Mouse (Mus musculus) adrenal gland, postnatal 25 days (tissue): ENCODE data around the gene Tomm20. TPM values are rescaled to one million over a fixed set of nuclear protein-coding genes. Genes with fewer than 3 reads are reported as not detected.
A peak's percentile ranks its signal among the peaks of the same experiment; 100 is the strongest.

Source experiments
- DNase-seq: peaks from one replicate; pipeline ENCODE4 v3.0.0; 2021; ENCODE audit warnings: mixed read lengths
- total RNA-seq: library from RNA; stranded (reverse); gene quantifications from 2 replicates; pipeline ENCODE4 v1.2.3, GENCODE M21; 2021

The Tomm20 gene
- total RNA-seq, 1 experiment from 2014 or later, result 162 TPM

GRCm38 (mm10) chr8:126961516-126961915 lies 15.9 kb upstream of the Tomm20 start:
- DNase-seq, result no peak

- no peak for DNase-seq
Observed at GRCm38 (mm10) chr8:126951900-126952636, 6.4 kb upstream of the Tomm20 start.

- DNase-seq, result no peak
Observed at GRCm38 (mm10) chr8:126949527-126949926, 3.9 kb upstream of the Tomm20 start.

GRCm38 (mm10) chr8:126946444-126946843 lies 800 bp upstream of the Tomm20 start:
- no peak for DNase-seq

- peak; percentile 30 for DNase-seq
Observed at GRCm38 (mm10) chr8:126944781-126945691, 608 bp downstream of the Tomm20 start.

GRCm38 (mm10) chr8:126943565-126943964 lies 2.1 kb downstream of the Tomm20 start:
- DNase-seq, result no peak

- no peak for DNase-seq
Observed at GRCm38 (mm10) chr8:126937337-126937736, 8.3 kb downstream of the Tomm20 start.

GRCm38 (mm10) chr8:126935932-126936331 lies 9.7 kb downstream of the Tomm20 start:
- DNase-seq, result no peak

- no peak for DNase-seq
Observed at GRCm38 (mm10) chr8:126935387-126935786, 10.3 kb downstream of the Tomm20 start.

GRCm38 (mm10) chr8:126932656-126933055 lies 13.0 kb downstream of the Tomm20 start:
- DNase-seq, result no peak

GRCm38 (mm10) chr8:126932249-126932648 lies 13.4 kb downstream of the Tomm20 start:
- no peak for DNase-seq

- no peak for DNase-seq
Observed at GRCm38 (mm10) chr8:126931720-126932119, 13.9 kb downstream of the Tomm20 start.

- DNase-seq, result peak; percentile 20
Observed at GRCm38 (mm10) chr8:126929607-126930161, 16.0 kb downstream of the Tomm20 start.

- peak; percentile 47 for DNase-seq
Observed at GRCm38 (mm10) chr8:126928755-126929505, 16.7 kb downstream of the Tomm20 start.

- DNase-seq, result no peak
Observed at GRCm38 (mm10) chr8:126928028-126928427, 17.6 kb downstream of the Tomm20 start.

- no peak for DNase-seq
Observed at GRCm38 (mm10) chr8:126927058-126927457, 18.6 kb downstream of the Tomm20 start.

GRCm38 (mm10) chr8:126922981-126923380 lies 22.7 kb downstream of the Tomm20 start:
- DNase-seq, result no peak

- DNase-seq, result no peak
Observed at GRCm38 (mm10) chr8:126921432-126921831, 24.2 kb downstream of the Tomm20 start.

GRCm38 (mm10) chr8:126920845-126921244 lies 24.8 kb downstream of the Tomm20 start:
- DNase-seq, result peak; percentile 67

GRCm38 (mm10) chr8:126920386-126920785 lies 25.3 kb downstream of the Tomm20 start:
- DNase-seq, result no peak

- DNase-seq, result no peak
Observed at GRCm38 (mm10) chr8:126919703-126920102, 25.9 kb downstream of the Tomm20 start.

GRCm38 (mm10) chr8:126919255-126919654 lies 26.4 kb downstream of the Tomm20 start:
- DNase-seq, result peak; percentile 64
